Mouse (Mus musculus) small intestine, adult 2 months (tissue): ENCODE data around the gene Pkp4.

ENCODE experiments used
- CTCF ChIP-seq: fragments of 200-500 bp; IDR thresholded peaks from 2 replicates; pipeline ENCODE4 v1.5.1; 2012; ENCODE audit warnings: low read depth, mild to moderate bottlenecking, control low read depth, inconsistent platforms, low read length, moderate library complexity, mixed read lengths; ENCODE audit not compliant: insufficient replicate concordance, insufficient read length; ENCODE audit errors: extremely low read depth
- POLR2A ChIP-seq: fragments of 200-500 bp; IDR thresholded peaks from 2 replicates; pipeline ENCODE4 v1.6.1; 2012; ENCODE audit warnings: low read depth, mild to moderate bottlenecking, control low read depth, inconsistent platforms, low read length, moderate library complexity

GRCm38 (mm10) chr2:59233294-59233923 is 72.8 kb downstream of the Pkp4 start:
- TF ChIP-seq CTCF = no peak
- no peak for TF ChIP-seq POLR2A
